Mouse (Mus musculus) B cell, adult 2 months (primary cell): ENCODE data around the gene Gm20738.
"Not testable (repeated sequence)": the region's sequence is repeated elsewhere in the genome, so short reads cannot be mapped to it uniquely, and the experiment has no call there.

Source experiments
- DNase-seq, 2 experiments: peaks; one replicate each; pipeline ENCODE4 v3.0.0; 2022

The Gm20738 gene

GRCm38 (mm10) chrY:37957511-37957910 is at the start of gene Gm20738:
Gene Gm20738, plus strand, starts transcription at chrY:37957811.
- DNase-seq, result not testable (repeated sequence)
